Mouse (Mus musculus): ENCODE data around the gene Fmo5. TPM values are rescaled to one million over a fixed set of nuclear protein-coding genes. Genes with fewer than 3 reads are reported as not detected.

Gene Fmo5
- polyA plus RNA-seq, 1 experiment from 2014 or later = 0.48 TPM

GRCm38 (mm10) chr3:97701198-97701597, 72.6 kb downstream of the Fmo5 start:
- Histone ChIP-seq H3K4me3 (replicated peaks; ENCODE audit: low read length) (no peak overlapping the region), H3K4me1 (replicated peaks; ENCODE audit: control insufficient read depth, insufficient read depth, low read length) (no peaks in the 10 kb centered on the region), H3K36me3 (ENCODE audit: control insufficient read depth, insufficient read depth) (peaks cover 2% of the 10 kb centered on the region; the same call in 1 of the 2 replicates), H3K9ac (replicated peaks; ENCODE audit: low read depth, low read length) (no peak overlapping the region), H3K9me3 (ENCODE audit: control insufficient read depth, low read length) (no peaks in the 10 kb centered on the region), H3K27me3 (replicated peaks; ENCODE audit: control insufficient read depth, insufficient read depth, low read length) (no peaks in the 10 kb centered on the region), H3K4me2 (ENCODE audit: low read length) (no peak overlapping the region), H3K27ac (ENCODE audit: low read length) (no peak overlapping the region)
- 75% methylated on average over 3 of the region's 3 CpGs for WGBS
- ATAC-seq = no peak

DNA sequence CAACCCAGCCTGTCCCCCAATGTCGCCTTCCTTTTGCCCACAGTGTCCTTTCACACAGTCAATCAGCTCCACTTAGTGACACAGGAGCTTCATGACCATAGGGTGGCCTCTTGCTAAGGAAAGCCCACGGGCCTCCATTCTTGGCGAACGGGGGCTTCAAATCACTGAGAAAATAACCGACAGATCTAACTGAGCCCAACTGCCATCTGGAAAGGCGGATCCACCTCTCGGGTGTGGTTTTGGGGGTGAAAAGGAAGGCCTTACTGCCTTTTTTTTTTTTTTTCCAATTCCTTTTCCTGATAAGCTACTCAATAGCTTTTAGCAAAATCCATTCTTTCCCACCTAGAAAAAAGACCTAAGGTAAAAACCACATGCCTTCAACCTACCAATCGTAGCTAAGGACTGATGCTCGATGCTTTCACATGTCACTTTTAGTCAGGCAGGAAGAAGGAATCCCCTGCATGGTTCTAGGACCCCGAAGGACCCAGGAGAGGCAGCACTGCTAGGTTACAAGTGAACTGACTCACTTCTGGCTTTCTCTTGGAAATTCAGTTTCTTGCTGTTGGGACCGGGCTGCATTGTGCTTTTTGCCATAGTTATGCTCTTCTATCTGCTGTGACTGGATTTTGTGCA, 74.0 kb downstream of the Fmo5 start:
- Histone ChIP-seq H3K27ac (ENCODE audit: low read length) (no peak overlapping the region), H3K4me3 (replicated peaks; ENCODE audit: low read length) (no peak overlapping the region), H3K4me1 (replicated peaks; ENCODE audit: control insufficient read depth, insufficient read depth, low read length) (no peaks in the 10 kb centered on the region), H3K9me3 (ENCODE audit: control insufficient read depth, low read length) (no peaks in the 10 kb centered on the region), H3K36me3 (ENCODE audit: control insufficient read depth, insufficient read depth) (no peaks in the 10 kb centered on the region), H3K27me3 (replicated peaks; ENCODE audit: control insufficient read depth, insufficient read depth, low read length) (no peaks in the 10 kb centered on the region), H3K9ac (replicated peaks; ENCODE audit: low read depth, low read length) (no peak overlapping the region), H3K4me2 (ENCODE audit: low read length) (no peak overlapping the region)
- WGBS = 90% methylated on average over 11 of the region's 11 CpGs
- ATAC-seq = no peak

Small RNA genes lying within 50 kb of the gene (microRNA-seq; reads per million reads assigned to microRNA genes)
- not detected for gene Mir7225

Other genes starting within 250 kb of the Fmo5 start
- not detected in 2 replicates for gene Olfr1402, start 206.8 kb upstream of the Fmo5 start, polyA plus RNA-seq (2015; fragmentation: Nextera tagmentation; extraction: Ambion mirVana)
- gene Chd1l, start 18.6 kb upstream of the Fmo5 start, polyA plus RNA-seq (2015; fragmentation: Nextera tagmentation; extraction: Ambion mirVana) = 6.0 and 6.8 TPM in 2 replicates
- gene Prkab2, start 29.4 kb downstream of the Fmo5 start, polyA plus RNA-seq (2015; fragmentation: Nextera tagmentation; extraction: Ambion mirVana) = 11.0 and 13.3 TPM in 2 replicates
- not detected in 2 replicates for gene Gm17651, start 45.9 kb downstream of the Fmo5 start, polyA plus RNA-seq (2015; fragmentation: Nextera tagmentation; extraction: Ambion mirVana)

Data from forebrain, embryonic 16.5 days (tissue).